Mouse (Mus musculus) neural tube, embryonic 12.5 days (tissue): ENCODE data around the gene Tbrg4. TPM values are rescaled to one million over a fixed set of nuclear protein-coding genes. Genes with fewer than 3 reads are reported as not detected.
"Not testable (repeated sequence)": the region's sequence is repeated elsewhere in the genome, so short reads cannot be mapped to it uniquely, and the experiment has no call there.

Experiments
- ATAC-seq: fragments of 200-750 bp; cut with Nextera tagmentation; 2 replicates; pipeline ENCODE4 v1.8.0; 2017; ENCODE audit warnings: low read depth, mild to moderate bottlenecking, moderate TSS enrichment, moderate library complexity; ENCODE audit not compliant: low FRiP score
- H3K27ac ChIP-seq: fragments of 300-500 bp; sonication (generic); 2 replicates; pipeline ENCODE4 v1.5.1; 2016
- H3K27me3 ChIP-seq: fragments of 300-500 bp; sonication (generic); replicated peaks from 2 replicates; pipeline ENCODE4 v1.6.1; 2016; ENCODE audit warnings: mild to moderate bottlenecking
- H3K36me3 ChIP-seq: fragments of 300-500 bp; sonication (generic); 2 replicates; pipeline ENCODE4 v1.6.1; 2016; ENCODE audit warnings: mild to moderate bottlenecking
- H3K4me1 ChIP-seq: fragments of 300-500 bp; sonication (generic); 2 replicates; pipeline ENCODE4 v1.6.1; 2016
- H3K4me2 ChIP-seq: fragments of 300-500 bp; sonication (generic); replicated peaks from 2 replicates; pipeline ENCODE4 v1.6.1; 2016; ENCODE audit warnings: mild to moderate bottlenecking
- H3K4me3 ChIP-seq: fragments of 300-500 bp; sonication (generic); 2 replicates; pipeline ENCODE4 v1.5.1; 2016
- H3K9ac ChIP-seq: fragments of 300-500 bp; sonication (generic); 2 replicates; pipeline ENCODE4 v1.6.1; 2016; ENCODE audit warnings: mild to moderate bottlenecking
- H3K9me3 ChIP-seq: fragments of 300-500 bp; sonication (generic); 2 replicates; pipeline ENCODE4 v1.6.1; 2016; ENCODE audit warnings: mild to moderate bottlenecking
- WGBS: fragments of 180-500 bp; shearing (Covaris S2); methylation state at CpG from one replicate; pipeline ENCODE4 v1.1.7; 2016; 5-methylcytosine and 5-hydroxymethylcytosine counted together
- polyA plus RNA-seq: library from polyadenylated mRNA; unstranded; fragments of >200 nt; fragmentation: Nextera tagmentation; extraction: Ambion mirVana; gene quantifications from 2 replicates; pipeline ENCODE4 v1.2.1, GENCODE M21; 2016

The Tbrg4 gene
- polyA plus RNA-seq = 42.3 and 46.3 TPM in 2 replicates

GRCm38 (mm10) chr11:6625478-6626387 lies at the start of gene Tbrg4:
Gene Tbrg4, minus strand, starts transcription at chr11:6626067.
- peak within 1 kb of the TSS; percentile 65 for H3K9ac ChIP-seq
- H3K4me2 ChIP-seq = peak within 1 kb of the TSS; percentile 82
- H3K9me3 ChIP-seq = no peaks in the 10 kb centered on the region
- peak; percentile 93 for ATAC-seq
- peaks cover 31% of the 10 kb centered on the region for H3K36me3 ChIP-seq
- H3K4me1 ChIP-seq = peaks cover 27% of the 10 kb centered on the region
- peak within 1 kb of the TSS; percentile 71 for H3K4me3 ChIP-seq
- WGBS = under 1% methylated on average over 66 of the region's 66 CpGs
- peak within 1 kb of the TSS; percentile 17; the same call in 1 of the 2 replicates for H3K27ac ChIP-seq
- H3K27me3 ChIP-seq = no peaks in the 10 kb centered on the region

DNA sequence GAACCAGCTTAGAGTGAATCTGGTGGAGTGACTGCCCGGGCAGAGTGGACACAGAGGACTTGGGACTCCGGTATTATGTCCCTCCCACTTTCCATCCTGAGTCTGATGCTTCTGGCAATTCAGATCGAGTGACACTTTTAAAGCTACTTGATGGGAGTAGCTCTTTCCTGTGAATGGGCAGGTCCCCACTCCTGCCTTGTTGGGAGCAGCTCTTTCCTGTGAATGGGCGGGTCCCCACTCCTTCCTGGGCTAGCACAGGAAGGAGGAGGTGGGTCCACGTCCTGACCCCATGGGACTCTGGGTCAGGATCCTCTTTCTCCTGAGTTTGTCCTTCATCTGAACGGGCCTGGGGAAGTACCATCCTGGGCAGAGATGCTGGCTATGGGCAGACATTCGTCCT lies 49.5 kb upstream of the Tbrg4 start:
- no peak for ATAC-seq
- WGBS = 69% methylated on average over 7 of the region's 7 CpGs
- Histone ChIP-seq H3K9ac (no peak overlapping the region), H3K4me2 (no peak overlapping the region), H3K36me3 (no peaks in the 10 kb centered on the region), H3K27me3 (no peaks in the 10 kb centered on the region), H3K4me1 (peaks cover 8% of the 10 kb centered on the region), H3K4me3 (no peak overlapping the region), H3K9me3 (no peaks in the 10 kb centered on the region), H3K27ac (no peak overlapping the region)

DNA sequence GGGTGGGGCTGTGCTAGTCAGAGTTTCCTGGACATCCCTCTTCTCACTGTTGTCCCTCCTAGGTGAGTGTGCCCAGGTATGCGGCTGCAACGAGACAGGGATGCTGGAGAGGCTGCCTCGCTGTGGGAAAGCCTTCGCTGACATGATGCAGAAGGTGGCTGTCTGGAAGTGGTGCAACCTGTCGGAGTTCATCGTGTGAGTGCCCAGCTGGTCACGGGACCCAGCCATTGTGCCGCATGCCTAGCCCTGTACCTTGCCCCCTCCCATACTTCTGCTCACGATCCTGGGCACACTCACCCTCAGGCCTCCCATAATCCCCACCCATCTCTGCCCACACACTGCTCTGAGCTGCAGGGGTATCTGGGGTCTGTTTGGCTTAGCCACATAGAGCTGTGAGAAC lies 48.8 kb upstream of the Tbrg4 start:
- Histone ChIP-seq H3K27me3 (no peaks in the 10 kb centered on the region), H3K9ac (no peak overlapping the region), H3K4me2 (no peak overlapping the region), H3K4me1 (peaks cover 2% of the 10 kb centered on the region; the same call in 1 of the 2 replicates), H3K9me3 (no peaks in the 10 kb centered on the region), H3K4me3 (no peak overlapping the region), H3K27ac (no peak overlapping the region), H3K36me3 (no peaks in the 10 kb centered on the region)
- 92% methylated on average over 9 of the region's 9 CpGs for whole genome bisulfite sequencing
- ATAC-seq = no peak

- 88% methylated on average over 4 of the region's 4 CpGs for WGBS
- H3K27ac ChIP-seq = no peak overlapping the region
- no peak for ATAC-seq
These were observed 45.0 kb upstream of the Tbrg4 start for GRCm38 (mm10) chr11:6670826-6671225.

DNA sequence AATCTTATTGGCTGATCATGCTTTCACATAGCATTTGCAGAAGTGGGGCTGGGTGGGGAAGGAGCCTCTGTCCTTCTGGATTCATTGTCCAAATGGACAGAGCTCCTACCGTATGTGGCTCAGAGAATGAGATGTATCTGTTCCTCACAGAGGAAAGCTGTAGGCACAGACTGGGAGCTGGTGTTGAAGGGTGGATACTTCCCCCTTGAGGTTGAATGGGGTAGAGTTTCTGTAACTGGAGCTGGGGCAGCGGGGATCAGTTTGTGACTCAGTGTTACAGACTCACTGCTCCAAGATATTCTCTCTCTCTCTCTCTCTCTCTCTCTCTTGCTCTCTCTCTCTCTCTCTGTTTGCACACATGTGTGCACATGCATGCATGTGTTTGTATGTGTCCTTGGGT lies 44.2 kb upstream of the Tbrg4 start:
- Histone ChIP-seq H3K27ac (no peak overlapping the region), H3K4me2 (no peak overlapping the region), H3K36me3 (no peaks in the 10 kb centered on the region), H3K27me3 (no peaks in the 10 kb centered on the region), H3K4me3 (no peak overlapping the region), H3K9ac (no peak overlapping the region), H3K4me1 (no peaks in the 10 kb centered on the region), H3K9me3 (no peaks in the 10 kb centered on the region)
- ATAC-seq = no peak
- 49% methylated on average over 2 of the region's 2 CpGs for WGBS

More at GRCm38 (mm10) chr11:6670826-6671225, 45.0 kb upstream of the Tbrg4 start:
- H3K4me2 ChIP-seq = no peak overlapping the region
- no peak overlapping the region for H3K4me3 ChIP-seq
- no peaks in the 10 kb centered on the region for H3K4me1 ChIP-seq
- H3K9ac ChIP-seq = no peak overlapping the region
- H3K36me3 ChIP-seq = no peaks in the 10 kb centered on the region
- H3K9me3 ChIP-seq = no peaks in the 10 kb centered on the region
- H3K27me3 ChIP-seq = no peaks in the 10 kb centered on the region

- ATAC-seq = no peak
- H3K9ac ChIP-seq = no peak overlapping the region
- 24% methylated on average over 9 of the region's 9 CpGs for WGBS
These were observed 43.2 kb upstream of the Tbrg4 start for GRCm38 (mm10) chr11:6669041-6669440.

GRCm38 (mm10) chr11:6666634-6667033 lies 40.8 kb upstream of the Tbrg4 start:
- H3K36me3 ChIP-seq = no peaks in the 10 kb centered on the region
- no peak overlapping the region for H3K4me3 ChIP-seq
- H3K27me3 ChIP-seq = no peaks in the 10 kb centered on the region
- 88% methylated on average over 2 of the region's 2 CpGs for WGBS
- no peak for ATAC-seq
- H3K9ac ChIP-seq = no peak overlapping the region
- H3K9me3 ChIP-seq = no peaks in the 10 kb centered on the region
- H3K27ac ChIP-seq = no peak overlapping the region
- no peaks in the 10 kb centered on the region for H3K4me1 ChIP-seq
- H3K4me2 ChIP-seq = no peak overlapping the region

More at GRCm38 (mm10) chr11:6669041-6669440, 43.2 kb upstream of the Tbrg4 start:
- Histone ChIP-seq H3K4me2 (no peak overlapping the region), H3K4me1 (no peaks in the 10 kb centered on the region), H3K9me3 (no peaks in the 10 kb centered on the region), H3K36me3 (no peaks in the 10 kb centered on the region), H3K4me3 (no peak overlapping the region), H3K27me3 (no peaks in the 10 kb centered on the region), H3K27ac (no peak overlapping the region)

DNA sequence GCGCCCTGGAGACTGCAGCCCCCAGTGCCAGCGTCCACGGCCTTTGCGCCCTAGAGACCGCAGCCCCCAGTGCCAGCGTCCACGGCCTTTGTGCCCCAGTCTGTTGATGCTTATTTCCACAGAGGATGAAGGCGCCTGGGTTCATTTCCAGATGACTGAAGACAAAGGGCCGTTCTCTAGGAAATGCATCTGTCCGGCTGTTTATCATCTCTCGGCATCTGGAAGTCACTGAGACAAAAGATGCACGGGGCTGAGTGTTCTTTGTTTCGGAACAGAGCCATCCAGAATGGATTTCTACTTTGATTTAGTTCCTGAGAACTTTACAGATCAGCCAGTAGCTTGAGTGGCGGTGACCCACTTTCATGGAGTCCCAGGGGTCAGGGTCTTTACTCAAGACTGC lies 35.3 kb upstream of the Tbrg4 start:
- WGBS = 44% methylated on average over 14 of the region's 14 CpGs
- Histone ChIP-seq H3K4me3 (no peak overlapping the region), H3K9me3 (no peaks in the 10 kb centered on the region), H3K27ac (no peak overlapping the region), H3K4me1 (peaks cover 13% of the 10 kb centered on the region), H3K9ac (no peak overlapping the region), H3K27me3 (no peaks in the 10 kb centered on the region), H3K4me2 (0 out of 2 replicates have a peak overlapping the region, but pooled peaks have one; percentile 5), H3K36me3 (no peaks in the 10 kb centered on the region)
- no peak for ATAC-seq

DNA sequence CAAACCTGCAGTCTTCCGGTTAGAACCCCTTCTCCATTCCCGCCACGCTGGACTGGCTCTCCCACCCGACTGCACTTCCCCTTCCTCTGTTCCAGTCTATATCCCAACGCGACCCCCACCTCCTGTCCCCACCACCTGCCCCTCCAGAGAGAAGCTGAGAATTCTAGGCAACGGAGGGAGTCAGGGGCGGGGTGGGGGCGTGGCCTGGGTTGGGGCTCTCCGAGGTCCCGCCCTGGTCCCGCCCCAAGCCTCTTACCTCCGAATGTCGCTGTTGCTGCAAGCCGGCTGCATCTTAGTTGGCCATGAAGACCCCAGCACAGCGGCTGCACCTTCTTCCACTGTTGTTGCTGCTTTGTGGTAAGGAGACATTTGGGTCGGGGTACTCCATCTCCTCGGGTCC lies 32.4 kb upstream of the Tbrg4 start, which contains the start of gene Ramp3:
TSS of gene Ramp3 (plus strand) at position 251 of the 400 bp plus-strand sequence.
- H3K36me3 ChIP-seq = no peaks in the 10 kb centered on the region
- no peaks in the 10 kb centered on the region for H3K27me3 ChIP-seq
- no peak within 1 kb of the TSS for H3K27ac ChIP-seq
- peaks cover 13% of the 10 kb centered on the region for H3K4me1 ChIP-seq
- ATAC-seq = peak; percentile 64
- peak within 1 kb of the TSS; percentile 52 for H3K9ac ChIP-seq
- WGBS = under 1% methylated on average over 18 of the region's 18 CpGs
- H3K9me3 ChIP-seq = no peaks in the 10 kb centered on the region
- peak within 1 kb of the TSS; percentile 67 for H3K4me2 ChIP-seq
- H3K4me3 ChIP-seq = peak within 1 kb of the TSS; percentile 38

- peak; percentile 27 for ATAC-seq
- no peak overlapping the region for H3K27ac ChIP-seq
- H3K27me3 ChIP-seq = no peaks in the 10 kb centered on the region
- 1% methylated on average over 2 of the region's 2 CpGs for whole genome bisulfite sequencing
- H3K36me3 ChIP-seq = no peaks in the 10 kb centered on the region
- H3K4me3 ChIP-seq = no peak overlapping the region
- peaks cover 10% of the 10 kb centered on the region for H3K4me1 ChIP-seq
- no peaks in the 10 kb centered on the region for H3K9me3 ChIP-seq
- no peak overlapping the region for H3K4me2 ChIP-seq
- no peak overlapping the region for H3K9ac ChIP-seq
These were observed 29.0 kb upstream of the Tbrg4 start for GRCm38 (mm10) chr11:6654903-6655302.

DNA sequence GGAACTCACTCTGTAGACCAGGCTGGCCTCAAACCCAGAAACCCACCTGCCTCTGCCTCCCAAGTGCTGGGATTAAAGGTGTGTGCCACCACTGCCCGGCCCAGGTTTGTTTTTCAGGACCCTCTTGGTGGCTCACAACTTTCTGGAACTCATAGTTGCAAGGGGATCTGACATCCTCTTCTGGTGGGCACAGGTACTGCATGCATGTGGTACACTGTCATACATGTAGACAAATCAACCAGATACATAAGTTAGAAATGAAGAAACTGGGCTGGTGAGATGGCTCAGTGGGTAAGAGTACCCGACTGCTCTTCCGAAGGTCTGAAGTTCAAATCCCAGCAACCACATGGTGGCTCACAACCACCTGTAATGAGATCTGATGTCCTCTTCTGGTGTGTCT lies 27.1 kb upstream of the Tbrg4 start:
- H3K27ac ChIP-seq, H3K4me1 ChIP-seq, ATAC-seq, H3K36me3 ChIP-seq, H3K4me2 ChIP-seq, H3K9me3 ChIP-seq, H3K4me3 ChIP-seq, H3K27me3 ChIP-seq, H3K9ac ChIP-seq: not testable (repeated sequence)
- 81% methylated on average over 3 of the region's 3 CpGs for WGBS

GRCm38 (mm10) chr11:6650519-6650918 lies 24.7 kb upstream of the Tbrg4 start:
- Histone ChIP-seq H3K4me1 (no peaks in the 10 kb centered on the region), H3K27ac (no peak overlapping the region), H3K4me2 (no peak overlapping the region), H3K4me3 (no peak overlapping the region), H3K27me3 (no peaks in the 10 kb centered on the region), H3K9ac (no peak overlapping the region), H3K36me3 (no peaks in the 10 kb centered on the region), H3K9me3 (no peaks in the 10 kb centered on the region)
- ATAC-seq = no peak
- 75% methylated on average over 7 of the region's 7 CpGs for WGBS
